Mouse (Mus musculus) CH12.LX (cell line): Measurements from ENCODE around the gene Myo18a. TPM values are rescaled to one million over a fixed set of nuclear protein-coding genes. Genes with fewer than 3 reads are reported as not detected.

Experiments used
- DNase-seq: peaks from one replicate; pipeline ENCODE4 v3.0.0-alpha.2; 2013; ENCODE audit errors: extremely low read depth
- H3K27ac ChIP-seq: 2 replicates; pipeline ENCODE4 v1.5.1; 2012; ENCODE audit warnings: low read depth, mild to moderate bottlenecking, control low read depth, moderate library complexity; ENCODE audit not compliant: insufficient read depth
- H3K27me3 ChIP-seq: replicated peaks from 2 replicates; pipeline ENCODE3; 2012; ENCODE audit warnings: inconsistent platforms
- H3K36me3 ChIP-seq, 2 experiments: replicated peaks in 1 of 2; 2 replicates each; pipeline versions ENCODE3 to v1.6.1; 2012; ENCODE audit warnings: inconsistent platforms in 1 of 2, low read length in 1 of 2, mild to moderate bottlenecking in 1 of 2, mixed read lengths in 1 of 2, moderate library complexity in 1 of 2; ENCODE audit not compliant: control insufficient read depth in 1 of 2, insufficient read depth in 1 of 2
- H3K4me1 ChIP-seq, 2 experiments: 2 replicates each; pipeline ENCODE4 v1.6.1; 2012; ENCODE audit warnings: inconsistent platforms in 1 of 2, moderate library complexity in 1 of 2; ENCODE audit not compliant: insufficient read depth in 2 of 2, control insufficient read depth in 1 of 2
- H3K4me2 ChIP-seq: 2 replicates; pipeline ENCODE4 v1.6.1; 2012; ENCODE audit warnings: low read depth, mild to moderate bottlenecking, control low read depth; ENCODE audit not compliant: poor library complexity, insufficient read depth, severe bottlenecking
- H3K4me3 ChIP-seq, 3 experiments: fragments of 150-350 bp in 1 of 3; sonication (generic) in 1 of 3; replicated peaks in 1 of 3; 2 replicates each; pipeline versions ENCODE3 to v1.5.1; 2011 to 2012; ENCODE audit warnings: low read depth in 2 of 3, low read length in 2 of 3, mild to moderate bottlenecking in 2 of 3, moderate library complexity in 2 of 3, control low read depth in 1 of 3, improper control_type of control experiment in 1 of 3, inconsistent platforms in 1 of 3, mixed read lengths in 1 of 3; ENCODE audit not compliant: poor library complexity in 1 of 3
- H3K79me2 ChIP-seq: replicated peaks from 2 replicates; pipeline ENCODE4 v1.6.1; 2012; ENCODE audit warnings: mild to moderate bottlenecking, moderate library complexity; ENCODE audit not compliant: control insufficient read depth, poor library complexity, insufficient read depth, severe bottlenecking; ENCODE audit errors: extremely low read depth
- H3K9ac ChIP-seq: 2 replicates; pipeline ENCODE4 v1.6.1; 2012; ENCODE audit warnings: low read depth, mild to moderate bottlenecking, control low read depth, moderate library complexity; ENCODE audit not compliant: insufficient read depth
- H3K9me3 ChIP-seq: replicated peaks from 2 replicates; pipeline ENCODE3; 2012; ENCODE audit warnings: low read length, inconsistent platforms, mixed read lengths
- BHLHE40 ChIP-seq: IDR thresholded peaks from 2 replicates; pipeline ENCODE4 v1.6.1; 2011; ENCODE audit warnings: mild to moderate bottlenecking, low read depth, low read length, improper control_type of control experiment
- CHD2 ChIP-seq: IDR thresholded peaks from 2 replicates; pipeline ENCODE4 v1.6.1; 2011; ENCODE audit warnings: low read length, improper control_type of control experiment
- ELF1 ChIP-seq: IDR thresholded peaks from 2 replicates; pipeline ENCODE4 v1.6.1; 2014; ENCODE audit warnings: low read depth, mild to moderate bottlenecking, inconsistent platforms, low read length, improper control_type of control experiment
- EP300 ChIP-seq: IDR thresholded peaks from 2 replicates; pipeline ENCODE4 v1.6.1; 2011; ENCODE audit warnings: low read length, improper control_type of control experiment
- KAT2A ChIP-seq: IDR thresholded peaks from 2 replicates; pipeline ENCODE4 v1.6.1; 2012; ENCODE audit warnings: low read length, improper control_type of control experiment, inconsistent platforms; ENCODE audit not compliant: insufficient replicate concordance
- MAFK ChIP-seq: IDR thresholded peaks from 2 replicates; pipeline ENCODE4 v1.6.1; 2011; ENCODE audit warnings: low read length, improper control_type of control experiment; ENCODE audit not compliant: insufficient replicate concordance
- MAX ChIP-seq: IDR thresholded peaks from 2 replicates; pipeline ENCODE4 v1.6.1; 2011; ENCODE audit warnings: low read length, improper control_type of control experiment
- MAZ ChIP-seq: IDR thresholded peaks from 2 replicates; pipeline ENCODE4 v1.6.1; 2012; ENCODE audit warnings: low read depth, mild to moderate bottlenecking, inconsistent platforms, low read length, improper control_type of control experiment, moderate library complexity
- MEF2A ChIP-seq: IDR thresholded peaks from 2 replicates; pipeline ENCODE4 v1.6.1; 2014; ENCODE audit warnings: low read depth, mild to moderate bottlenecking, inconsistent platforms, low read length, improper control_type of control experiment, borderline replicate concordance
- MXI1 ChIP-seq: IDR thresholded peaks from 2 replicates; pipeline ENCODE4 v1.6.1; 2011; ENCODE audit warnings: mild to moderate bottlenecking, low read depth, low read length, improper control_type of control experiment
- MYC ChIP-seq: IDR thresholded peaks from 2 replicates; pipeline ENCODE4 v1.6.1; 2011; ENCODE audit warnings: low read depth, mild to moderate bottlenecking, improper control_type of control experiment, low read length
- NELFE ChIP-seq: IDR thresholded peaks from 2 replicates; pipeline ENCODE4 v1.6.1; 2011; ENCODE audit warnings: low read depth, low read length, improper control_type of control experiment
- NRF1 ChIP-seq: IDR thresholded peaks from 2 replicates; pipeline ENCODE4 v1.6.1; 2014; ENCODE audit warnings: low read depth, mild to moderate bottlenecking, inconsistent platforms, low read length, improper control_type of control experiment, moderate library complexity
- POLR2A ChIP-seq: IDR thresholded peaks from 2 replicates; pipeline ENCODE4 v1.6.1; 2011; ENCODE audit warnings: low read depth, mild to moderate bottlenecking, improper control_type of control experiment, low read length
- POLR2AphosphoS2 ChIP-seq: IDR thresholded peaks from 2 replicates; pipeline ENCODE4 v1.6.1; 2011; ENCODE audit warnings: low read depth, low read length, improper control_type of control experiment
- RCOR1 ChIP-seq: conservative IDR thresholded peaks from 2 replicates; pipeline ENCODE4 v1.6.1; 2012; ENCODE audit warnings: low read depth, mild to moderate bottlenecking, inconsistent platforms, low read length, improper control_type of control experiment
- SIN3A ChIP-seq: IDR thresholded peaks from 2 replicates; pipeline ENCODE4 v1.6.1; 2012; ENCODE audit warnings: low read length, improper control_type of control experiment, inconsistent platforms
- SMC3 ChIP-seq: IDR thresholded peaks from 2 replicates; pipeline ENCODE4 v1.6.1; 2011; ENCODE audit warnings: low read depth, low read length, improper control_type of control experiment
- TBP ChIP-seq: conservative IDR thresholded peaks from 2 replicates; pipeline ENCODE4 v1.6.1; 2011; ENCODE audit warnings: low read depth, low read length, improper control_type of control experiment
- TCF12 ChIP-seq: IDR thresholded peaks from 2 replicates; pipeline ENCODE4 v1.6.1; 2014; ENCODE audit warnings: low read depth, mild to moderate bottlenecking, inconsistent platforms, low read length, improper control_type of control experiment
- ZC3H11A ChIP-seq: IDR thresholded peaks from 2 replicates; pipeline ENCODE4 v1.6.1; 2012; ENCODE audit warnings: low read depth, mild to moderate bottlenecking, inconsistent platforms, low read length, improper control_type of control experiment
- ZMIZ1 ChIP-seq: IDR thresholded peaks from 2 replicates; pipeline ENCODE4 v1.6.1; 2012; ENCODE audit warnings: low read depth, mild to moderate bottlenecking, inconsistent platforms, low read length, improper control_type of control experiment
- dilution Hi-C: fragments of 300-500 bp; cut with MboI; formaldehyde crosslinking; loops from 2 replicates; pipeline ENCODE4 v1.14.3; 2020; ENCODE audit warnings: low sequenced_read_pairs; ENCODE audit not compliant: extremely low pct_unique_long_range_greater_than_20kb, extremely low pct_ligation_motif_present
- in situ Hi-C: fragments of 300-500 bp; cut with MboI; formaldehyde crosslinking; loops from 3 replicates; pipeline ENCODE4 v1.14.3; 2019; ENCODE audit warnings: low sequenced_read_pairs, low pct_ligation_motif_present, low pct_unique_long_range_greater_than_20kb, mixed read lengths
- polyA plus RNA-seq: library from polyadenylated mRNA; unstranded; fragments of >175 nt; gene quantifications from 2 replicates; pipeline ENCODE4 v1.2.1, GENCODE M21; 2012; ENCODE audit warnings: low read depth; ENCODE audit not compliant: insufficient read length
- total RNA-seq, 2 experiments: library from RNA; depleted of rRNA; stranded (reverse); fragments of 300-350 nt in 1 of 2; fragments of >200 nt in 1 of 2; gene quantifications; 2 replicates each; pipeline ENCODE4 v1.2.3; 2012 to 2014

The Myo18a gene
- total and polyA plus RNA-seq, 3 experiments: 6.3 to 24.8 (median 16.8) TPM

- dilution Hi-C loops (no loop called here), in situ Hi-C loops (loop anchor here (5.0 kb wide), 1 partner anchor 36 kb away; no protein-coding TSS in a partner anchor)
- H3K4me3 ChIP-seq: no peak overlapping the region
- no peak overlapping the region for H3K9ac ChIP-seq
- TF ChIP-seq RCOR1 (no peak), POLR2A (no peak), NRF1 (no peak), EP300 (no peak), TBP (no peak), MYC (no peak), MAX (no peak), SMC3 (no peak), MEF2A (no peak), CHD2 (no peak), BHLHE40 (no peak), KAT2A (no peak), MAFK (no peak), TCF12 (no peak), MAZ (no peak), ELF1 (no peak), MXI1 (no peak), SIN3A (no peak), POLR2AphosphoS2 (no peak), NELFE (no peak)
- TF ChIP-seq, all 38 proteins: peak for 0
- H3K27ac ChIP-seq: no peak overlapping the region
- H3K27me3 ChIP-seq: no peaks in the 10 kb centered on the region
- no peak overlapping the region for H3K4me2 ChIP-seq
- H3K4me1 ChIP-seq: peaks cover 15 to 71% of the 10 kb centered on the region in 2 experiments
- no peaks in the 10 kb centered on the region for H3K9me3 ChIP-seq
- H3K36me3 ChIP-seq: peaks cover 7 to 38% of the 10 kb centered on the region in 2 experiments
- DNase-seq: no peak
- H3K79me2 ChIP-seq: no peaks in the 10 kb centered on the region
Observed at GRCm38 (mm10) chr11:77862887-77863286, 99.8 kb downstream of the Myo18a start.

DNA sequence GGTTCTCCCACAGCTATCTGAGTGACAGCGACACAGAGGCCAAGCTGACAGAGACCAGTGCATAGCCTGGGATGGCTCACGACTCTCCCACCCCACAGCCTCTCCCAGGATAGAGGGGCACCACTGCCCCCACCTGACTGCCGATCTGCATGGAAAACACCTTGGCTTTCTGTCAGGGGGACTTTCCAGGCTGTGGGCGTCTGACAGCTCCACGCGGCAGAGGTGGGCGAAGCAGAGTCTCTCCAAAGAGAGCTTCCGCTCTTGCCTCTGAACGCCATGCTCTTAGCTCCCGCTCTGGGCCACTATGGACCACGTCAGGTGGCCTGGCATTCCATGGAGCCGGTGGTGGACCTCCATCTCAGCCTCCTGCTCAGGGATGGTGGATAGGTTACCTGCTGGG is 101.7 kb downstream of the Myo18a start:
- Histone ChIP-seq H3K4me2 (0 out of 2 replicates have a peak overlapping the region, but pooled peaks have one; percentile 3), H3K9ac (no peak overlapping the region), H3K27me3 (no peaks in the 10 kb centered on the region), H3K36me3 (peaks cover 2 to 21% of the 10 kb centered on the region in 2 experiments), H3K9me3 (no peaks in the 10 kb centered on the region), H3K4me1 (peaks cover 15 to 79% of the 10 kb centered on the region in 2 experiments), H3K27ac (no peak overlapping the region), H3K4me3 (peak overlapping the region in 1 of 3 experiments; percentile 19), H3K79me2 (no peaks in the 10 kb centered on the region)
- in situ Hi-C loops (loop anchor here (5.0 kb wide), 1 partner anchor 37 kb away; no protein-coding TSS in a partner anchor), dilution Hi-C loops (no loop called here)
- DNase-seq: no peak
- TF ChIP-seq ZC3H11A (no peak), NELFE (no peak), MAFK (no peak), ZMIZ1 (no peak), BHLHE40 (0 out of 2 replicates have a peak, but pooled peaks have one; percentile 2), MAX (peak; percentile 38; the same call in 1 of the 2 replicates)
